Mouse (Mus musculus): Measurements from ENCODE around the gene Son.

DNA sequence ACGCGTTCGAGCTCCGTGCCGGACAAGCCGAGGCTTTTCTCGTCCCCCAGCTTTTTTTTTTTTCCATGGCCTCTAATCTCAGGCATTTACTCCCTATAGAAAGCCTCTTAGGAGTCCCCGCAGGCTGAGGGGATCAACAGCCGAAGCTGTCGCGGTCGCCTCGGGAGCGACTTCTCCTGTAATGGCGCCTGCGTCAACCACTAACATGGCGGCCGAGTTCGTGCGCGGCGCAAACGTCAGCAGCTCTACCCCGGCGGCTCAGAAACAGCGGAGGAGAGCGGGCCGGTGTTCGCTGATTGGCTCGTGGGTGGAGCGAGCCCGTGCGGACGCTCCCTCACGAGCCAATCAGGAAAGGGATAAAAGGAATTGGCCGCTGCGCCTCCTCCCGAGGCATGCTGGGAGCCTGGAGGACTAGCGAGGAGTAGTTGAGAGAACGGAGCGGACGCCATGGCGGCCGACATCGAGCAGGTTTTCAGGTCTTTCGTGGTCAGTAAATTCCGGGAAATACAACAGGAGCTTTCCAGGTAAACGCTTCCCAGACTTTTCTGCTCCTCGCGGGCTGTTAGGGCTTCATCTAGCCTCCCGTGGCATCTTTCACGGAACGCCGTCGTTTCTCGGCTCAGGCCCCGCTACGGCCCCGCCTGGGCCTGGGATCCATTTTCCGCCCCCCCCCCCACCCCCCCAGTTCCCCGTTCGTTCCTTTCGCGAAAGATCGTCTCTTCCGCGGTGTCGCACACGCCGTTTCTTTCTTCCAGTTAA lies at the start of gene Son:
- TF ChIP-seq CTCF (IDR thresholded peaks at IDR 0.05; ENCODE audit: insufficient read depth, low read depth, low read length) (no peak), POLR2A (IDR thresholded peaks at IDR 0.05; ENCODE audit: insufficient read depth, low read depth, low read length) (peak; percentile 80)

Data from olfactory bulb, adult 2 months (tissue).